Mouse (Mus musculus) ES-E14 (cell line): Measurements from ENCODE around the gene Gpr3. TPM values are rescaled to one million over a fixed set of nuclear protein-coding genes. Genes with fewer than 3 reads are reported as not detected.

Experiments
- DNase-seq: peaks from one replicate; pipeline ENCODE4 v3.0.0-alpha.2; 2013; ENCODE audit warnings: low read depth, low spot score
- H3K27ac ChIP-seq: 2 replicates; pipeline ENCODE4 v1.5.1; 2012; ENCODE audit warnings: low read depth, mild to moderate bottlenecking, low read length, moderate library complexity, mixed read lengths; ENCODE audit not compliant: poor library complexity, insufficient read depth, severe bottlenecking
- H3K36me3 ChIP-seq: 2 replicates; pipeline ENCODE4 v1.6.1; 2012; ENCODE audit warnings: mild to moderate bottlenecking, low read length, moderate library complexity, mixed read lengths; ENCODE audit not compliant: control insufficient read depth, poor library complexity, insufficient read depth, severe bottlenecking
- H3K4me1 ChIP-seq, 2 experiments: fragments of 150-350 bp in 1 of 2; sonication (generic) in 1 of 2; 2 replicates each; pipeline ENCODE4 v1.6.1; 2012; ENCODE audit warnings: low read length in 2 of 2, mild to moderate bottlenecking in 1 of 2, mixed read lengths in 1 of 2; ENCODE audit not compliant: control insufficient read depth in 2 of 2, insufficient read depth in 2 of 2, poor library complexity in 1 of 2
- H3K4me3 ChIP-seq, 2 experiments: fragments of 150-350 bp in 1 of 2; sonication (generic) in 1 of 2; 2 replicates each; pipeline ENCODE4 v1.5.1; 2012; ENCODE audit warnings: low read length in 2 of 2, low read depth in 1 of 2, mild to moderate bottlenecking in 1 of 2, mixed read lengths in 1 of 2; ENCODE audit not compliant: insufficient read depth in 1 of 2, poor library complexity in 1 of 2, severe bottlenecking in 1 of 2
- H3K9ac ChIP-seq: 2 replicates; pipeline ENCODE4 v1.6.1; 2012; ENCODE audit warnings: low read depth, mild to moderate bottlenecking, low read length, mixed read lengths; ENCODE audit not compliant: poor library complexity, insufficient read depth, severe bottlenecking
- H3K9me3 ChIP-seq: fragments of 150-350 bp; sonication (generic); 2 replicates; pipeline ENCODE4 v1.6.1; 2012; ENCODE audit warnings: low read depth, mild to moderate bottlenecking, low read length; ENCODE audit not compliant: control insufficient read depth, insufficient read depth
- CHD2 ChIP-seq: IDR thresholded peaks from 2 replicates; pipeline ENCODE4 v1.6.1; 2014; ENCODE audit warnings: mild to moderate bottlenecking, low read depth, low read length, inconsistent platforms
- HCFC1 ChIP-seq: IDR thresholded peaks from 2 replicates; pipeline ENCODE4 v1.6.1; 2012; ENCODE audit warnings: low read length, inconsistent platforms, borderline replicate concordance; ENCODE audit not compliant: insufficient read depth
- MAFK ChIP-seq: IDR thresholded peaks from 2 replicates; pipeline ENCODE4 v1.6.1; 2014; ENCODE audit warnings: mild to moderate bottlenecking, low read depth, low read length, inconsistent platforms; ENCODE audit not compliant: insufficient read depth
- ZC3H11A ChIP-seq: IDR thresholded peaks from 2 replicates; pipeline ENCODE4 v1.6.1; 2012; ENCODE audit warnings: low read depth, mild to moderate bottlenecking, inconsistent platforms, low read length, borderline replicate concordance
- ZNF384 ChIP-seq: IDR thresholded peaks from 2 replicates; pipeline ENCODE4 v1.6.1; 2012; ENCODE audit warnings: low read depth, low read length, inconsistent platforms
- in situ Hi-C, 2 experiments: fragments of 600-800 bp; cut with MboI; formaldehyde crosslinking; loops; one replicate each; pipeline ENCODE4 v1.15.1; 2025; ENCODE audit warnings: low sequenced_read_pairs in 2 of 2, inconsistent platforms in 1 of 2; ENCODE audit not compliant: unreplicated experiment in 2 of 2
- total RNA-seq: library from RNA; depleted of rRNA; stranded (reverse); fragments of 300-350 nt; gene quantifications from 2 replicates; pipeline ENCODE4 v1.2.3, GENCODE M21; 2012; rRNA removed

Gpr3 gene
- total RNA-seq, 1 experiment, result 0.85 TPM

DNA sequence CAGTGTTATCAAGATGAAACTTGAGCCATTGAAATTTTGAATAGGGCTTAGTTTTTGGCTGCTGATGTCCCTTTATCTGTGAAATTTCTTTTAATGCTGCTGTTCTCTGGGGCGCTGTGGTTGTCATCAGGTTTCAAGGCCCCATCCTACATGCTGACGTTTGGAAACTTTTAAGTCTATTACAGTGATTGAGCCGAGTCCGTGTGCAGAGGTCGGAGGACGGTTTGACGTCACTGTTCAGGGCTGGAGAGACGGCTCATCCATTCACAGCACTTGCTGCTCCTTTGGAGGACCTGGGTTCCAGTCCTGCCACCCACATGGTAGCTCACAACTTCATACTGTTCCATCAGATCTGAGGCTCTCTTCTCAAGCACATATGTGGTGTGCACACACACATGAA, 52.1 kb downstream of the Gpr3 start:
- no peak for TF ChIP-seq MAFK
- no peak for TF ChIP-seq ZNF384
- no peak for TF ChIP-seq ZC3H11A
- TF ChIP-seq HCFC1, result no peak
- TF ChIP-seq CHD2, result no peak
- in situ Hi-C loops, result no loop called here
- H3K27ac ChIP-seq, result no peak overlapping the region

DNA sequence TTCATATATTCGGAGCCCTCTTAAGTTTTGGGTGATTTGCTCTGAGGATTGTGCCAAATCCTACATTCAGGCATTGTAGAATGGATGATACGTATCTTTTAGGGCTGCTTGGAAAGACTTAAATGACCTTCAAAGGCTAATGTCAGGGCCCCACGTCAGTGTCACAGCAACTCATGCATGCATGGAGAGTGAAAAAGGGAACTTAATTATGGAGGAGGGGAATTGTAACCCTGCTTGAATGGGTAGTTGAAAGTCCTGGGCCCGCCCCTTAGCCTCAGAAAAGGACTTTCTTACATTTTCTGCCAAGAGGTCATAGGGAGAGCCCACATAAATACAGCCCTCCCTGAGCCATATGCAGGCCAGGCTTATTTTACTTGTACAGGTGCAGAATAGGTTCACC, 52.7 kb downstream of the Gpr3 start:
- H3K27ac ChIP-seq, result no peak overlapping the region
- H3K36me3 ChIP-seq, result peaks cover 2% of the 10 kb centered on the region; the same call in 1 of the 2 replicates
- no peaks in the 10 kb centered on the region for H3K9me3 ChIP-seq
- H3K9ac ChIP-seq, result no peak overlapping the region
- in situ Hi-C loops, result no loop called here
- TF ChIP-seq MAFK, result no peak
- TF ChIP-seq HCFC1, result no peak
- no peak for TF ChIP-seq CHD2
- TF ChIP-seq ZC3H11A, result no peak
- no peak for TF ChIP-seq ZNF384
- no peak for DNase-seq
- no peak overlapping the region for H3K4me3 ChIP-seq
- 0 out of 4 replicates have a peak, but pooled peaks cover 0 to 2% of the 10 kb centered on the region in 2 experiments for H3K4me1 ChIP-seq

More for the DNA sequence above, 52.1 kb downstream of the Gpr3 start:
- Histone ChIP-seq H3K9me3 (no peaks in the 10 kb centered on the region), H3K4me3 (no peak overlapping the region), H3K4me1 (0 out of 4 replicates have a peak, but pooled peaks cover 0 to 3% of the 10 kb centered on the region in 2 experiments), H3K36me3 (peaks cover 2% of the 10 kb centered on the region; the same call in 1 of the 2 replicates), H3K9ac (no peak overlapping the region)
- no peak for DNase-seq

Other genes starting within 250 kb of the Gpr3 start
- gene Fgr, start 238.4 kb downstream of the Gpr3 start, total RNA-seq, result 1.3 and 1.8 TPM in 2 replicates
- 61.8 and 88.9 TPM in 2 replicates for gene Ahdc1, start 201.3 kb downstream of the Gpr3 start, total RNA-seq
- gene Wasf2, start 82.0 kb downstream of the Gpr3 start, total RNA-seq, result 31.8 and 32.3 TPM in 2 replicates
- gene Cd164l2, start 405 bp downstream of the Gpr3 start, total RNA-seq, result 2.2 and 5.7 TPM in 2 replicates
- 2.7 and 4.3 TPM in 2 replicates for gene Map3k6, start 28.3 kb upstream of the Gpr3 start, total RNA-seq
- 2.0 and 4.4 TPM in 2 replicates for gene Sytl1, start 50.6 kb upstream of the Gpr3 start, total RNA-seq
- gene Tmem222, start 65.3 kb upstream of the Gpr3 start, total RNA-seq, result 73.3 and 89.4 TPM in 2 replicates
- 65.6 and 91.8 TPM in 2 replicates for gene Wdtc1, start 140.9 kb upstream of the Gpr3 start, total RNA-seq
- 24.7 and 24.9 TPM in 2 replicates for gene Slc9a1, start 157.2 kb upstream of the Gpr3 start, total RNA-seq